Mouse (Mus musculus): Measurements from ENCODE around the gene Cd63. TPM values are rescaled to one million over a fixed set of nuclear protein-coding genes. Genes with fewer than 3 reads are reported as not detected.

Gene Cd63
- 0.51 TPM for polyA plus RNA-seq (2017; shearing (Covaris generic))

GRCm38 (mm10) chr10:128900698-128901097, at the start of gene Cd63:
Gene Cd63, plus strand, starts transcription at chr10:128900989.

DNA sequence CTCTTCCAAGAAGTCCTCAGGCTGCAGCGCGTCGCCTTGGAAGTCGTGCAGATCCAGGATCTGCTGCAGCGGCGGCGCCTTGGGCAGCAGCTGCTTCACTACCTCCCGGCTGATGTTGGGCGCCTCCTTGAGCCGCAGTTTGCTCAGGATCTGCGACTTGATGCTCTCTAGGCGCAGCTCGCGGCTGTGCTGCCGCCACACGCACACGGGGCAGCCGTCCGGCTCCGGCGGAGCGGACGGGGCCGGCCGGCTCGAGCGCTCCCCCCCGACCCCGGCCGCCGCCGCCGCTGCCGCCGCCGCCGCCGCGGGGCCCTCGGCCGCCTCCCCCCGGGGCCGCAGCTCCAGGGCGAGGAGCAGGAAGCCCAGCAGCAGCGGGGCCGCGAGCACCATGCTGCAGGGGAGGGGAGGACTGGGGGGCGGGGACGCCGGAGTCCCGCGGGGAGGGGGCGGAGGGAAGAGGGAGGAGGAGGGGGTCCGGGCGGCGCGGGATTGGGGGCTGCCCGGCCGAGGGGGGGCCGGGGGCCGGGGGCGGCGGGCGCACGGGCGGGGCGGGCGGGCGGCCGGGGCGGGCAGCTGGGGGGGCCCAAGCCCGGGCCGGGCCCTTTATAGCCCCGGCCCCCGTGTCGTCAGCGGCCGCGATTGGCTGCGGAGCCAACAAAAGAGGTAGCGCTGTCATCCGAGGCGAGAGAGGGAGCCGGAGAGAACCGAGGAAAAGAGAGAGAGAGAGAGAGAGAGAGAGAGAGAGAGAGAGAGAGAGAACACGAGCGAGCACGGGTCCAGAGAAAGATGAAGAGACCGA, 9.3 kb upstream of the Cd63 start, which contains the start of gene Gdf11:
Gdf11 (minus strand) TSS at position 423 of the 799 bp plus-strand sequence.

DNA sequence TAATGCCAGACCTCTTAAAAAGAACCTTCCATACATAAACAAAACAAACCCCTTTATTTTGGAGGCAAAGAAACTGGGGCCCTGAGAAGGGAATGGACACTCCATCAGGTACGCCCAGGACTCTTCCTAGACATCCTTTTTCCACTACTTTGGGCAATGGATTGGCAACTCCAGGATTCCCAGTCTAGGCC, 21.9 kb downstream of the Cd63 start, which contains the start of gene Rdh5:
Rdh5 (minus strand) TSS at position 67 of the 191 bp plus-strand sequence.

GRCm38 (mm10) chr10:128923935-128924334, 23.1 kb downstream of the Cd63 start, which contains the start of gene Bloc1s1:
Gene Bloc1s1, minus strand, starts transcription at chr10:128924035.

GRCm38 (mm10) chr10:128933574-128933973, 32.8 kb downstream of the Cd63 start, which contains the start of gene Itga7:
Gene Itga7, plus strand, starts transcription at chr10:128933818.

GRCm38 (mm10) chr10:128960590-128961584, 60.1 kb downstream of the Cd63 start, which contains the start of gene Mettl7b:
Gene Mettl7b, minus strand, starts transcription at chr10:128960988.

Other genes starting within 250 kb of the Cd63 start
- 50.8 TPM for gene Suox, start 226.9 kb upstream of the Cd63 start, polyA plus RNA-seq (2017; shearing (Covaris generic))
- gene Rab5b, start 204.7 kb upstream of the Cd63 start, polyA plus RNA-seq (2017; shearing (Covaris generic)): 55.3 TPM
- 7.0 TPM for gene Pmel, start 196.8 kb upstream of the Cd63 start, polyA plus RNA-seq (2017; shearing (Covaris generic))
- 42.1 TPM for gene Cdk2, start 196.0 kb upstream of the Cd63 start, polyA plus RNA-seq (2017; shearing (Covaris generic))
- gene Dgka, start 156.1 kb upstream of the Cd63 start, polyA plus RNA-seq (2017; shearing (Covaris generic)): 777 TPM
- gene Pym1, start 153.1 kb upstream of the Cd63 start, polyA plus RNA-seq (2017; shearing (Covaris generic)): 41.7 TPM
- gene Mmp19, start 110.1 kb upstream of the Cd63 start, polyA plus RNA-seq (2017; shearing (Covaris generic)): 0.12 TPM
- gene Dnajc14, start 96.9 kb upstream of the Cd63 start, polyA plus RNA-seq (2017; shearing (Covaris generic)): 132 TPM
- 6.7 TPM for gene Tmem198b, start 96.6 kb upstream of the Cd63 start, polyA plus RNA-seq (2017; shearing (Covaris generic))
- gene Sarnp, start 83.7 kb upstream of the Cd63 start, polyA plus RNA-seq (2017; shearing (Covaris generic)): 152 TPM
- 77.1 TPM for gene Ormdl2, start 79.3 kb upstream of the Cd63 start, polyA plus RNA-seq (2017; shearing (Covaris generic))
- 1.4 TPM for gene Gdf11, start 9.3 kb upstream of the Cd63 start, polyA plus RNA-seq (2017; shearing (Covaris generic))
- gene Rdh5, start 21.9 kb downstream of the Cd63 start, polyA plus RNA-seq (2017; shearing (Covaris generic)): 17.8 TPM
- 198 TPM for gene Bloc1s1, start 23.0 kb downstream of the Cd63 start, polyA plus RNA-seq (2017; shearing (Covaris generic))
- gene Itga7, start 32.8 kb downstream of the Cd63 start, polyA plus RNA-seq (2017; shearing (Covaris generic)): 8.2 TPM
- not detected for gene Mettl7b, start 60.0 kb downstream of the Cd63 start, polyA plus RNA-seq (2017; shearing (Covaris generic))
- gene Olfr9, start 88.4 kb downstream of the Cd63 start, polyA plus RNA-seq (2017; shearing (Covaris generic)): not detected
- not detected for gene Olfr763, start 109.8 kb downstream of the Cd63 start, polyA plus RNA-seq (2017; shearing (Covaris generic))
- not detected for gene Olfr764-ps1, start 138.9 kb downstream of the Cd63 start, polyA plus RNA-seq (2017; shearing (Covaris generic))
- gene Olfr765, start 149.0 kb downstream of the Cd63 start, polyA plus RNA-seq (2017; shearing (Covaris generic)): not detected
- gene Olfr766-ps1, start 168.0 kb downstream of the Cd63 start, polyA plus RNA-seq (2017; shearing (Covaris generic)): not detected
- not detected for gene Olfr767, start 181.9 kb downstream of the Cd63 start, polyA plus RNA-seq (2017; shearing (Covaris generic))
- not detected for gene Olfr768, start 198.4 kb downstream of the Cd63 start, polyA plus RNA-seq (2017; shearing (Covaris generic))
- not detected for gene Olfr769, start 216.9 kb downstream of the Cd63 start, polyA plus RNA-seq (2017; shearing (Covaris generic))
- gene Olfr770, start 238.0 kb downstream of the Cd63 start, polyA plus RNA-seq (2017; shearing (Covaris generic)): not detected

Data from CD4-positive, CD25-positive, alpha-beta regulatory T cell, adult 9 weeks (primary cell).